Mouse (Mus musculus): ENCODE data around the gene Kdm2b. TPM values are rescaled to one million over a fixed set of nuclear protein-coding genes. Genes with fewer than 3 reads are reported as not detected.
A peak's percentile ranks its signal among the peaks of the same experiment; 100 is the strongest.

Gene Kdm2b
- total RNA-seq, 2 experiments from 2014 or later: 25.4 to 27.4 TPM

- intact Hi-C loops (cut with DNase I): no loop called here
- H3K27ac ChIP-seq: no peak overlapping the region
- no peak overlapping the region for H3K4me3 ChIP-seq
- no peak for DNase-seq (ENCODE audit: extremely low spot score in 1 of 2, low spot score in 2 of 2)
- no peak for TF ChIP-seq CTCF (IDR thresholded peaks at IDR 0.05)
Observed at GRCm38 (mm10) chr5:122882256-122883050, 107.2 kb downstream of the Kdm2b start.

DNA sequence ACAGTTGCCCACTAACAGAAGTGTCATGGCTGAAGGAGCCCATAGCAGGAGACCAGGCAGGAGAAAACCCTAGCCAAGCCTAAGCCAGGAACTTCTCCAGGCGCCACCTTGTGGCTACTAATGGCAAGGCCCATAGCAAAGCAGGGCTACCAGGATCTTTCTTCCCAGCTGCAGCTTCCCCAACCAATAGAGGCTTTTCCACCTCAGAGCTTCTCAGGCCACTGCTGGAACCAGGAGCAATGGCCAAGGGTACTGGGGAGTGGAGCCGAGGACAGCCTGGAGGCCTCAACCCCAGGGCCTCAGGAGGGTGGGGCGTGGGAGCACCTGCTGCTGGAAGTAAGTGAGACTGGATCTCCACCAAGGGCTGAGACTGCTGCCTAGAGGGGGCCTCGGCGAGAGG, 108.3 kb downstream of the Kdm2b start:
- intact Hi-C loops (cut with DNase I): no loop called here
- TF ChIP-seq CTCF (IDR thresholded peaks at IDR 0.05): peak; percentile 89
- no peak overlapping the region for H3K27ac ChIP-seq
- H3K4me3 ChIP-seq: no peak overlapping the region
- DNase-seq (ENCODE audit: extremely low spot score in 1 of 2, low spot score in 2 of 2): peak; percentile 60 to 70

GRCm38 (mm10) chr5:122880241-122880980, 109.2 kb downstream of the Kdm2b start:
- Histone ChIP-seq H3K27ac (no peak overlapping the region), H3K4me3 (no peak overlapping the region)
- DNase-seq (ENCODE audit: extremely low spot score in 1 of 2, low spot score in 2 of 2): no peak
- no peak for TF ChIP-seq CTCF (IDR thresholded peaks at IDR 0.05)
- intact Hi-C loops (cut with DNase I): no loop called here

DNA sequence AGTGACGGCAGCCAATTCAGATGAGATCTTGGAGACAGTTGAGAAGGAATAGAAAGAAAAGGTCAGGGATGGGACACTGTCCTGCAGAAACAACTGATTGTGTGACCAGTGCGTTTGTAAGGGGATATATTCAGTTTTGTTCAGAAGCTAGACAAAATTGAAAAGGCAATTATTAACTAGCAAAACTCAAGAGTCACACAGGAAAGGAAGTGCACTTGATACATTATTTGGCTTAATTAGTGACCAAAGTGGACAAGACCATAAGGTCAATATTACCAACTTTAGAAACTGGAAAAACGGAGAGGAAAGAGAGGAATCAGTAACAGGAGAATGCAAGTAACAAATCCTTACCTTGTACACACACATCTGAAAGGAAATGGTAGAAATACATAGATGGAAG, 113.0 kb downstream of the Kdm2b start:
- Histone ChIP-seq H3K4me3 (no peak overlapping the region), H3K27ac (no peak overlapping the region)
- no peak for DNase-seq (ENCODE audit: extremely low spot score in 1 of 2, low spot score in 2 of 2)
- intact Hi-C loops (cut with DNase I): no loop called here
- no peak for TF ChIP-seq CTCF (IDR thresholded peaks at IDR 0.05)

DNA sequence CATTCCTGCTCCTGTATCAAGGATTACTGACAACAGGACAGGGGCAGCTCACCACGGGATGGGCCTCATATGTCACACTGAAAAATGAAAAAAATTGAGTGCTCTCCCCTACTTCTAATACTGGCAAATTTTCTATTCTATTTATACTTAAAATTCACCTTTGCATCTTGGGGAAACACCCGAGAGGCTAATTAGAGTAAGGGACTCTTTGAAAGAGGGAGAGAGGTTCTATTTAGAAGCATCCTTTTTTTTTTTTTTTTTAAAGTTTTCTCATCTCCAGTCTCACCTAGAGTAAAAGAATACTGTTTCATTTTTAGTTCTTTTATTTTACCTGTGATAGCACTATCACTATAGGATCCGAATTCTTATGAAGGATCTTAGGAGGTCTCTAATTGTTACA, 115.3 kb downstream of the Kdm2b start:
- H3K27ac ChIP-seq: no peak overlapping the region
- H3K4me3 ChIP-seq: no peak overlapping the region
- intact Hi-C loops (cut with DNase I): no loop called here
- no peak for TF ChIP-seq CTCF (IDR thresholded peaks at IDR 0.05)
- DNase-seq (ENCODE audit: extremely low spot score in 1 of 2, low spot score in 2 of 2): no peak

- DNase-seq (ENCODE audit: extremely low spot score in 1 of 2, low spot score in 2 of 2): no peak
- TF ChIP-seq CTCF (IDR thresholded peaks at IDR 0.05): no peak
- intact Hi-C loops (cut with DNase I): no loop called here
- Histone ChIP-seq H3K27ac (no peak overlapping the region), H3K4me3 (no peak overlapping the region)
Observed at GRCm38 (mm10) chr5:122873573-122873972, 116.0 kb downstream of the Kdm2b start.

GRCm38 (mm10) chr5:122872626-122873025, 117.0 kb downstream of the Kdm2b start:
- TF ChIP-seq CTCF (IDR thresholded peaks at IDR 0.05): no peak
- H3K4me3 ChIP-seq: no peak overlapping the region
- no peak overlapping the region for H3K27ac ChIP-seq
- intact Hi-C loops (cut with DNase I): no loop called here
- no peak for DNase-seq (ENCODE audit: extremely low spot score in 1 of 2, low spot score in 2 of 2)

DNA sequence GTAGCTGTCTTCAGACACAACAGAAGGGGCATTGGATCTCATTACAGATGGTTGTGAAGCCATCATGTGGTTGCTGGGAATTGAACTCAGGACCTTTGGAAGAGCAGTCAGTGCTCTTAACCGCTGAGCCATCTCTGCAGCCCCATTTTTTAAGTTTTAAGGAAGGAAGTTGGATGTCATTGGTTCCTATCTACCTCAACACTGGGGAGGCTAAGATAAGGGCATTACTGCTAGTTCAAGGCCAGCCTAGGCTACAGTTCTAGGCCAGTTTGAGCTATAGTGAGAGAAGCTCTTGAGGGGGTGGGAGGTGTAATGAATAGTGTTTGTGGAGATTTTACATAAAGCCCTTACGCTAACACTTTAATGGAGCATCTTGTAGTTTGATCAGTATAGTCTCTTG, 126.6 kb downstream of the Kdm2b start:
- no peak for DNase-seq (ENCODE audit: extremely low spot score in 1 of 2, low spot score in 2 of 2)
- Histone ChIP-seq H3K27ac (no peak overlapping the region), H3K4me3 (no peak overlapping the region)
- intact Hi-C loops (cut with DNase I): no loop called here
- TF ChIP-seq CTCF (IDR thresholded peaks at IDR 0.05): no peak

- no peak for DNase-seq (ENCODE audit: extremely low spot score in 1 of 2, low spot score in 2 of 2)
- intact Hi-C loops (cut with DNase I): no loop called here
- no peak overlapping the region for H3K4me3 ChIP-seq
- no peak overlapping the region for H3K27ac ChIP-seq
- TF ChIP-seq CTCF (IDR thresholded peaks at IDR 0.05): peak; percentile 22; the same call in 1 of the 2 replicates
Observed at GRCm38 (mm10) chr5:122855858-122856257, 133.8 kb downstream of the Kdm2b start.

GRCm38 (mm10) chr5:122852611-122853010, 137.0 kb downstream of the Kdm2b start:
- no peak for DNase-seq (ENCODE audit: extremely low spot score in 1 of 2, low spot score in 2 of 2)
- H3K4me3 ChIP-seq: no peak overlapping the region
- no peak for TF ChIP-seq CTCF (IDR thresholded peaks at IDR 0.05)
- intact Hi-C loops (cut with DNase I): no loop called here
- H3K27ac ChIP-seq: no peak overlapping the region

DNA sequence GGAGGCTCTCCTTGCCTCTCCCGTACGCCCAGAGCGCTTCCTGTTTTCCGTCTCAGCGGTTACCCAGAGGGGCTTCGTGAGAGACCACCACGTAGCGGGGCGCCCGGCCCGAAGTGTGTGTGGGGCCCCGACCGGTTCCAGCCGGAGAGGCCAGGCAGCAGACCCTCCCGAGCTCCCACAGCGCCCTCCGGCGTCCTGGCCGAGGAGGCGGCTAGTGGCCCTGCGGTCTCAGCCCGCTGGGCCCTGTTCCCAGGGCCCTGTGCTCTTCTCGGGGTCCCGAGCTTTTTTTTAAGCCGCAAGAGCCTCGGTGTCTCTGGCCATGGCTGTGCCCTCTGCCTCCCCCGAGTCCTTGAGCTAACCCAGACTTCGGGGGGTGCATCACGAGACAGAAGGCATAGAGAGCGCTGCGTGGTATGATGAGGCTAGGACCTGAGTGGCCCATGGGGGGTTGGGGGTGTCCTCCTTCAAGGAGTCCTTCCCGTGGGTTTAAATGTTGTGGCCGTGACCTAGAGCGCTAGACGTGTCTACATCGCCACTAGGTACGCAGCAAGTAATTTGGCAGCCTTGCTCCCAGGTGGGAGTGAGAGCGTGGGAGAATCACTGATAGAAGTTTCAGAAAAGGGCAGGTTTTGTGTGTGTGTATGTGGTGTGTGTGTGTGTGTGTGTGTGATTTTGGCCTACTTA, 139.2 kb downstream of the Kdm2b start:
- peak; percentile 40 for TF ChIP-seq CTCF (IDR thresholded peaks at IDR 0.05)
- intact Hi-C loops (cut with DNase I): loop anchor here (1.0 kb wide), 1 partner anchor 29 kb away; the partner anchor contains the start of gene Anapc5
- Histone ChIP-seq H3K27ac (peak overlapping the region; percentile 97), H3K4me3 (peak overlapping the region; percentile 95)
- peak in 1 of 2 experiments; percentile 21 for DNase-seq (ENCODE audit: extremely low spot score in 1 of 2, low spot score in 2 of 2)

Measured in left cerebral cortex, adult 2 months (tissue).